Mouse (Mus musculus) inflammation-experienced regulatory T-cells, adult 6 months (primary cell): ENCODE results near the gene Ap3m1. TPM values are rescaled to one million over a fixed set of nuclear protein-coding genes. Genes with fewer than 3 reads are reported as not detected.

Source experiments
- ATAC-seq: one replicate; pipeline ENCODE4 v1.8.0; 2017
- polyA plus RNA-seq, 3 experiments: library from polyadenylated mRNA; unstranded; fragments of 100-300 nt; shearing (Covaris generic); gene quantifications; one replicate each; pipeline ENCODE4 v1.2.1; 2017

The Ap3m1 gene
- polyA plus RNA-seq, 3 experiments from 2014 or later = 70.6 to 107 (median 81.6) TPM

DNA sequence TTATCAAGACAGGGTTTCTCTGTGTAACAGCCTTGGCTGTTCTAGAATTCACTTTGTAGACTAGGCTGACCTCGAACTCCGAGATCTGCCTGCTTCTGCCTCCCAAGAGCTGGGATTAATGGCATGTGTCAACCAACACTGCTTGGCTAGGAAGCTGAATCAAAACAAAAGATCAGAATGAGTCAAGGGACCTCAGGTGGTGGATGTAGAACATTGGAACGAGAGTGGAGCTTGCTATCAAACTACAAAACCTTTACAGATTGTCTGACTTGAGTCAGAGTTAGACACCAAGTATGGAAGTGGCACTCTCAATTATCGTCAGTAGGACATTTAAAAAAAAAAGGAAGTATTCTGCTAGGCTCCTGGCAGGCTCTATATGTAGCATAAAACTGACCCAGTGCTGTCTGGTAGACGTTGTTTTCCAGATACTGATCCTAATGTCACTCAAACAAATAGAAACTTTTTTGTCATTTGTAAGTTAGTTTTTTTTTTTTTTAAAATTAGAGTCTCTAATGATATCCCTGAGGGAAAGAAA lies 38.4 kb downstream of the Ap3m1 start:
- no peak for ATAC-seq

DNA sequence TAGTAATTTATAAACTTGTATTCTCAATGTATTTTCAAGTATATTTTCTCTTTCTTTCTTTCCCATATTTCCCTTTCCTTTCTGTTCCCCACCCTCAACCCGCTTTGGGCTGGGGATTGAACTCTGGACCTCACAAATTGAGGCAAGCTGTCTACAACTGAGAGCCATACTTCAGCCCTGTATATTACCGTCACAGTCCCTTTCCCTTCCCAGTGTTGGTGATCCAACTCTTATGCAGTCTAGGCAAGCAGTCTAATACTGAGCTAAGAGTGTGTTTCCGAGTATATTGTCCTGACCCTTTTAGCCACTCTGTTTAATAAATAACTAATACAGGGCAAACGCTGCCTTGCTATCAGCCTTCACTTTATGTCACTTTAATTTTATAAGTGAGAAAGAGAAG lies 52.7 kb downstream of the Ap3m1 start:
- ATAC-seq = no peak

DNA sequence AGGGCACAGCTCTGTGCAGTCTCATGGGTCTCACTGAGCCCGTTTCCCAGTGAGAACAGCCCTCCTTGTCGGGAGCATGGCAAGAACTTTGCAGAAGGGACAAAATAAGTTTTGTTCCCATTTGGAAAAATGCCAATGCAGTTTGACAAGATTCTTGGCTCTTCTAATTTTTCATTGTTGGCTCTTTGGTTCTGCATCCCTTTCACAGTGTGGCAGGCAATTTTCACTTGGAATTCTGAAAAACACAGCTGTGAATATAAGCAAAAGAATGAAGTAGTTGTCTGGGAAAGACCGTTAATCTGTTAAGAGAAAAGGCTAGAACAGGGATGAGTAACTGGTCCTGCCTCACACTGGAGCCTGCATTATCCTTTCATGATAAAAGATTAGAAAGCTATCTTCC lies 54.8 kb downstream of the Ap3m1 start:
- no peak for ATAC-seq

DNA sequence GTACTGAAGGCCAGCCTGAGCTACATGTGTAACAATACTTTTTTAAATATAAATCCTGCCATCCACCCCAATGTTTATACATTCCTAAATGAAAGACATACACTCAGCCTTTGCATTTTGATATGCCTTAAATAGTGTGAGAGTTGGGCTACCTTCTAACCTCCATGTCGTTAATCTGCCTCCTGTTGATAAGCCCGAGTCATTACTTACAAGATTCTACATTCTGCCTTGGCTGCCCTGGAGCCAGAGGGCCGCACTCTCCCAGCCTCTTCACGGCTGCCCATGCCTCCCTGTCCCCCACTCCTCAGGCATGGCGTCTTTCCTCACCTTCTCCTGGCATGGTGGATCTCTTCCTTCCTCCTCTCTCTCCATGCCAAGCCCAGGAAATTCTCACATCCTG lies 55.9 kb downstream of the Ap3m1 start:
- ATAC-seq = no peak

DNA sequence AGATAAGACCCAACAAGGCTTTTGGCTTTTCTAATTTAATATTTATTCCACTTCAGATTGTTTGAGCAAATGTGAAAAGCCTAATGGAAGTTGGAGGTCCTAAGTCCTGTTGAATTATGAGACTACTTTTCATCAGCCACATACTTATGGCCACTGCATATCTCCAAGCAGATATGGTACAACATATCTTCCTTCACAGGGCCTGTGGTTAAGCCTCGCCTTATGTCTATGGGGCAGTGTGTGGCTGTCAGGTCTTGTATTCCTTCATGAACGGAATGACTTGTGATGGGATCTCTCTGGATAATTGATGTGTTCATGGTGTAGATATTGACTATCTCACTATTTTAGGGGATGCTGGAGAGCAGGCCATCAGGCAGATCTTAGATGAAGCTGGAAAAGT lies 56.8 kb downstream of the Ap3m1 start:
- ATAC-seq = no peak

DNA sequence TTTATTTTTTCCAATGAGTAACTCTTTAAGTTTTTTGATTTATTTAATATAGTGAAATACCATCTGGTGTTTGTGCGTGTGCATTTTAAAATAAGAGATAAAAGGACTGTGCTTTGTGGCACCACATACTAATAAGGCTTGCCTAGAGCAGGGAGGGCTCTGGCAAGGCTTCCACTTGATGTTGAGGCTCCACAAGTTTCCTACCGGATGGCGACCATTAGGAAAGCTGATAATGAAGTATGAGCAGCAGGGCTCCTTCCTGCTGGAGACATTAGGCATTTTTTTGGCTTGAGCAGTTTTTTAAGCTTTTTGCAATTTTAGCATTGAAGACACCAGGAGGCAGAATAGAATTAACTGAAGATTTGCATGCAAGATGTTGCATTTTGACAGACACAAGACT lies 57.8 kb downstream of the Ap3m1 start:
- no peak for ATAC-seq

- ATAC-seq = peak; percentile 48
Observed at GRCm38 (mm10) chr14:20993067-20993691, 59.1 kb downstream of the Ap3m1 start.

DNA sequence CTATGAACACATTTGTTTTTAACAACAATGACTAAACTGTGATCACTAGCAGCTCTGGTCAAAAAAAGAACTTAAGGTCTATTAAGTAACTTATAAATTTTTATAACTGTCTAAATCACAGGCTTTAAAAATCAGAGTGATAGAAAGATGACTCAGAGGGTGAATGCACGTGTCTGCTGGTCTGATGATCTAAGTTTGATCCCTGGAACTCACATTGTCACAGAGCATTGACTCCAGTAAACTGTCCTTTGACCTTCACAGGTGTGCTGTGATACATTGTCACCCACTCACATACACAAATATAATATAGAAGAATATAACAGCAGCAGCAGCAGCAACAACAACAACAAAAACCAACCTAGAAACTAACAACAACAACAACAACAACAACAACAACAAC lies 60.8 kb downstream of the Ap3m1 start:
- ATAC-seq = no peak

GRCm38 (mm10) chr14:20985482-20985881 lies 66.8 kb downstream of the Ap3m1 start:
- ATAC-seq = no peak

DNA sequence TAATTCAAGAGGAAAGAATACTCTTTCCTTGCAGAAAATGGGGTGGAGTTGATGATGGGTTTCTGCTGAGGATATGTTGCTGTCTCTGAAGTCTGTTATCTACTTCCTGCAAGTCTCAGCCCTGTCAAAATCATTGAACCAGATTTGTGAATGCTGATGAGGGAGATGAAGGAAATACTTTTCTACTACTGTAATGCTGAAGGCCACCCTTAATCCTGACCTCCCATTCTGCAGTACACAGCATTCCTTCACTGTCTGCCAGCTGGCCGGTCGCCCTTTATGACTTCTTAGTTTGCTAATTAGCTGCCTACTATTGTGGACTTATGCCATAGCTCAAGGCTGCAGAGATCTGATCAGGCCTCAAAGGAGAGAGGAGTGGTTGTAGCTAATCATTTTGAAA lies 68.5 kb downstream of the Ap3m1 start:
- ATAC-seq = no peak

Other genes starting within 250 kb of the Ap3m1 start
- gene Plau, start 215.8 kb downstream of the Ap3m1 start, polyA plus RNA-seq = under 1 TPM in 1 of 3 experiments, not detected in 2; 0.41 TPM
- gene Vcl, start 123.1 kb downstream of the Ap3m1 start, polyA plus RNA-seq = 1 to 10 TPM; 1.1 to 2.8 (median 1.6) TPM
- gene Adk, start 66 bp upstream of the Ap3m1 start, polyA plus RNA-seq = 100 to 1,000 TPM in 2 of 3 experiments, 10 to 100 TPM in 1; 84.7 to 128 (median 118) TPM